Mouse (Mus musculus): ENCODE data around the gene Fbxo41.

DNA sequence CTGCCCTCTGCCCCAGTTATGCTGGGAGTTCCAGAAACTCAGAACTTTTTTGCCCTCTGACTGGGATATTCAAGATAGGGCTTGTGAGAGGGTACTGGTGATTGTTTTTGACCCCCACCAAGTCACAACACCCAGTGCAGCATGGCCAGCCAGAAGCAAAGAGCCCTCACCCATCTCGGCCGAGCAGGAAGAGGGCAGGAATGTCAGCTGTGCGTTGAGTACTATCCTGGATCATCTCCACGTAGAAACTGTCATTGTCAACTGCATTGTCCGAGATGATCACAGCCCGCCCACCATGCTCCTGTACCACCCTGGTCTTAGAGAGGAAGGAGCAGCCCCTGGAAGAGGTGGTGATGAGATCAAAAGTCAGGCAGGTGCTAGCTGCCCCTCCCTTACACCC is 55.4 kb downstream of the Fbxo41 start:
- TF ChIP-seq TAL1 (IDR thresholded peaks at IDR 0.05; ENCODE audit: low read length) (no peak), GATA1 (IDR thresholded peaks at IDR 0.05; ENCODE audit: low read length) (no peak)

Data from erythroblast, embryonic 14.5 days (primary cell).